Mouse (Mus musculus) spleen, adult 2 months (tissue): ENCODE results near the gene Prr5l. TPM values are rescaled to one million over a fixed set of nuclear protein-coding genes. Genes with fewer than 3 reads are reported as not detected.

Experiments used
- DNase-seq, 2 experiments: peaks; one replicate each; pipeline versions ENCODE4 v3.0.0 to v3.0.0-alpha.2; 2012 to 2021; ENCODE audit warnings: low spot score in 2 of 2, low read depth in 1 of 2
- H3K27ac ChIP-seq: fragments of 200-500 bp; 2 replicates; pipeline ENCODE4 v1.5.1; 2012; ENCODE audit warnings: low read length, inconsistent platforms; ENCODE audit not compliant: insufficient read depth
- H3K27me3 ChIP-seq: fragments of 200-500 bp; 2 replicates; pipeline ENCODE4 v1.6.1; 2012; ENCODE audit warnings: mild to moderate bottlenecking, moderate library complexity, low read length, inconsistent platforms; ENCODE audit not compliant: control insufficient read depth, insufficient read depth
- H3K36me3 ChIP-seq: fragments of 200-500 bp; 2 replicates; pipeline ENCODE4 v1.6.1; 2012; ENCODE audit warnings: mild to moderate bottlenecking, low read length, inconsistent platforms; ENCODE audit not compliant: control insufficient read depth, insufficient read depth
- H3K4me1 ChIP-seq: fragments of 200-500 bp; 2 replicates; pipeline ENCODE4 v1.6.1; 2011; ENCODE audit warnings: inconsistent platforms; ENCODE audit not compliant: control insufficient read depth, insufficient read depth, insufficient read length
- H3K4me3 ChIP-seq: fragments of 200-500 bp; 2 replicates; pipeline ENCODE4 v1.5.1; 2011; ENCODE audit warnings: mild to moderate bottlenecking, inconsistent platforms; ENCODE audit not compliant: insufficient read depth, insufficient read length; ENCODE audit errors: extremely low read depth
- CTCF ChIP-seq: fragments of 200-500 bp; IDR thresholded peaks from 2 replicates; pipeline ENCODE4 v1.5.1; 2011; ENCODE audit warnings: mild to moderate bottlenecking, inconsistent platforms; ENCODE audit not compliant: insufficient read depth, insufficient read length, insufficient replicate concordance; ENCODE audit errors: extremely low read depth
- POLR2A ChIP-seq: fragments of 200-500 bp; IDR thresholded peaks from 2 replicates; pipeline ENCODE4 v1.6.1; 2011; ENCODE audit warnings: low read depth, low read length, inconsistent platforms
- WGBS: fragments of 180-500 bp; shearing (Covaris S2); methylation state at CpG from one replicate; pipeline ENCODE4 v1.1.7; 2018; 5-methylcytosine and 5-hydroxymethylcytosine counted together
- polyA plus RNA-seq: library from polyadenylated mRNA; depleted of rRNA; stranded (reverse); fragments of >200 nt; gene quantifications from 2 replicates; pipeline ENCODE4 v1.2.3, GENCODE M21; 2012

The Prr5l gene
- polyA plus RNA-seq, 1 experiment = 6.1 TPM

- no peak overlapping the region for H3K4me3 ChIP-seq
- TF ChIP-seq CTCF (no peak), POLR2A (no peak)
- no peaks in the 10 kb centered on the region for H3K27me3 ChIP-seq
- 82% methylated on average over 5 of the region's 5 CpGs for WGBS
- no peaks in the 10 kb centered on the region for H3K36me3 ChIP-seq
- DNase-seq = no peak
- no peak overlapping the region for H3K27ac ChIP-seq
- no peaks in the 10 kb centered on the region; the same call in 1 of the 2 replicates for H3K4me1 ChIP-seq
Observed at GRCm38 (mm10) chr2:101814272-101814625, 68.6 kb downstream of the Prr5l start.

- Histone ChIP-seq H3K4me3 (no peak overlapping the region), H3K36me3 (no peaks in the 10 kb centered on the region), H3K4me1 (no peaks in the 10 kb centered on the region; the same call in 1 of the 2 replicates), H3K27me3 (no peaks in the 10 kb centered on the region), H3K27ac (no peak overlapping the region)
- 76% methylated on average over 6 of the region's 6 CpGs for WGBS
- no peak for TF ChIP-seq CTCF
- no peak for TF ChIP-seq POLR2A
- DNase-seq = no peak
Observed at GRCm38 (mm10) chr2:101813581-101814271, 69.1 kb downstream of the Prr5l start.

GRCm38 (mm10) chr2:101811925-101812324, 70.9 kb downstream of the Prr5l start:
- 64% methylated on average over 3 of the region's 3 CpGs for WGBS
- Histone ChIP-seq H3K4me3 (no peak overlapping the region), H3K4me1 (no peaks in the 10 kb centered on the region; the same call in 1 of the 2 replicates), H3K27me3 (no peaks in the 10 kb centered on the region), H3K36me3 (no peaks in the 10 kb centered on the region), H3K27ac (no peak overlapping the region)
- DNase-seq = no peak
- no peak for TF ChIP-seq POLR2A

GRCm38 (mm10) chr2:101810774-101811173, 72.1 kb downstream of the Prr5l start:
- TF ChIP-seq CTCF = no peak
- TF ChIP-seq POLR2A = no peak
- H3K27ac ChIP-seq = no peak overlapping the region
- H3K4me1 ChIP-seq = no peaks in the 10 kb centered on the region; the same call in 1 of the 2 replicates
- H3K36me3 ChIP-seq = no peaks in the 10 kb centered on the region
- no peak for DNase-seq
- WGBS = 67% methylated on average over 8 of the region's 8 CpGs
- no peaks in the 10 kb centered on the region for H3K27me3 ChIP-seq
- no peak overlapping the region for H3K4me3 ChIP-seq

- H3K36me3 ChIP-seq = no peaks in the 10 kb centered on the region
- H3K27me3 ChIP-seq = no peaks in the 10 kb centered on the region
- no peak overlapping the region for H3K27ac ChIP-seq
- no peaks in the 10 kb centered on the region; the same call in 1 of the 2 replicates for H3K4me1 ChIP-seq
- 89% methylated on average over 6 of the region's 6 CpGs for WGBS
- no peak for DNase-seq
- TF ChIP-seq POLR2A (no peak), CTCF (no peak)
- no peak overlapping the region for H3K4me3 ChIP-seq
Observed at GRCm38 (mm10) chr2:101809640-101810305, 73.1 kb downstream of the Prr5l start.

- TF ChIP-seq CTCF = no peak
- no peak for TF ChIP-seq POLR2A
- no peak overlapping the region for H3K4me3 ChIP-seq
- H3K27me3 ChIP-seq = no peaks in the 10 kb centered on the region
- no peaks in the 10 kb centered on the region for H3K36me3 ChIP-seq
- no peaks in the 10 kb centered on the region; the same call in 1 of the 2 replicates for H3K4me1 ChIP-seq
- no peak for DNase-seq
- H3K27ac ChIP-seq = no peak overlapping the region
- 78% methylated on average over 5 of the region's 5 CpGs for WGBS
Observed at GRCm38 (mm10) chr2:101807756-101808155, 75.1 kb downstream of the Prr5l start.

GRCm38 (mm10) chr2:101802240-101802639, 80.6 kb downstream of the Prr5l start:
- H3K27me3 ChIP-seq = peaks cover 3% of the 10 kb centered on the region; the same call in 1 of the 2 replicates
- H3K27ac ChIP-seq = no peak overlapping the region
- no peak overlapping the region for H3K4me3 ChIP-seq
- DNase-seq = no peak
- no peak for TF ChIP-seq CTCF
- no peak for TF ChIP-seq POLR2A
- peaks cover 2% of the 10 kb centered on the region; the same call in 1 of the 2 replicates for H3K4me1 ChIP-seq
- no peaks in the 10 kb centered on the region for H3K36me3 ChIP-seq
- WGBS = 92% methylated on average over 6 of the region's 6 CpGs
